ENCODE assay signal across 8 mouse cellular contexts in genomic region chr15:8108966-8109743, GRCm38 (mm10). TPM values are rescaled to one million over a fixed set of nuclear protein-coding genes. Genes with fewer than 3 reads are reported as not detected.
DNase-seq lines count a peak whose midpoint lies in the region; ATAC-seq lines count a peak whose summit lies in the region.

Gene Nup155 (plus strand): TSS chr15:8109273.

- no peaks in the 10 kb centered on the region for H3K9me3 ChIP-seq in hindbrain, embryonic 15.5 days

- peaks cover 17% of the 10 kb centered on the region for H3K36me3 ChIP-seq in hindbrain, embryonic 15.5 days

- peak within 1 kb of the TSS; percentile 72 for H3K4me2 ChIP-seq in hindbrain, embryonic 15.5 days

- H3K9ac ChIP-seq in hindbrain, embryonic 15.5 days, result peak within 1 kb of the TSS; percentile 58

- peak; percentile 90 for DNase-seq in T-cell, adult 2 months (ENCODE audit: low spot score)
- DNase-seq in cerebellum, postnatal 36 days, result peak; percentile 91 to 93
- DNase-seq in frontal cortex, postnatal 36 days (ENCODE audit: low spot score in 2 of 2), result peak; percentile 92 to 94
- DNase-seq in left cerebral cortex, adult 11 months (ENCODE audit: low spot score), result peak; percentile 83
- DNase-seq in lung, postnatal 4 days, result peak; percentile 92 to 94
- DNase-seq in retina, postnatal 7 days (ENCODE audit: low read depth, low spot score), result peak; percentile 89
- DNase-seq in urinary bladder, adult 2 months (ENCODE audit: low spot score), result peak; percentile 75

- no peaks in the 10 kb centered on the region for H3K27me3 ChIP-seq in hindbrain, embryonic 15.5 days

- H3K4me3 ChIP-seq in hindbrain, embryonic 15.5 days, result peak within 1 kb of the TSS; percentile 67

- peak; percentile 98 for ATAC-seq in hindbrain, embryonic 15.5 days (ENCODE audit: low FRiP score, low read depth)

- H3K4me1 ChIP-seq in hindbrain, embryonic 15.5 days (replicated peaks), result peaks cover 26% of the 10 kb centered on the region

- peak within 1 kb of the TSS; percentile 84 for H3K27ac ChIP-seq in hindbrain, embryonic 15.5 days (replicated peaks)

- WGBS in hindbrain, embryonic 15.5 days, result under 1% methylated on average over 53 of the region's 54 CpGs

RNA-seq across cellular contexts. Expression of gene Nup155, which starts in this region (rescaled TPM):
- polyA plus RNA-seq in hindbrain, embryonic 15.5 days (2015; fragmentation: Nextera tagmentation; extraction: Ambion mirVana), result 9.6 and 10.1 TPM in 2 replicates
- polyA plus RNA-seq in urinary bladder, adult 2 months (2012; rRNA removed), result 11.2 and 12.5 TPM in 2 replicates

Comparison
In these comparisons a context has a peak if more than half of its experiments do, and no peak if none do; other contexts are left out.
1. Peak in every context shown above with its lines: DNase-seq, ATAC-seq, H3K4me3 ChIP-seq and H3K27ac ChIP-seq.